Mouse (Mus musculus): ENCODE data around the gene Scarb2. TPM values are rescaled to one million over a fixed set of nuclear protein-coding genes. Genes with fewer than 3 reads are reported as not detected.
A peak's percentile ranks its signal among the peaks of the same experiment; 100 is the strongest.

Scarb2 gene
- total and polyA plus RNA-seq, 3 experiments = 38.5 to 85.9 (median 76.7) TPM

- Histone ChIP-seq H3K79me2 (replicated peaks; ENCODE audit: control insufficient read depth, insufficient read depth, low read length) (peaks cover 3% of the 10 kb centered on the region; the same call in 1 of the 2 replicates), H3K9ac (ENCODE audit: low read depth, low read length) (no peak overlapping the region), H3K27me3 (ENCODE audit: control insufficient read depth, insufficient read depth, low read length) (no peaks in the 10 kb centered on the region), H3K36me3 (ENCODE audit: control insufficient read depth, insufficient read depth, low read length) (peaks cover 6% of the 10 kb centered on the region), H3K4me3 (no peak overlapping the region), H3K27ac (no peak overlapping the region; the same call in 1 of the 2 replicates), H3K4me1 (ENCODE audit: control insufficient read depth, insufficient read depth, low read length) (peaks cover 13% of the 10 kb centered on the region)
- no peak for DNase-seq
- 52% methylated on average over 8 of the region's 8 CpGs for WGBS
- intact Hi-C loops (cut with DNase I) = no loop called here
- no peak for TF ChIP-seq EP300 (IDR thresholded peaks at IDR 0.05; ENCODE audit: insufficient read depth, low read depth, low read length)
- TF ChIP-seq POLR2A (IDR thresholded peaks at IDR 0.05; ENCODE audit: insufficient read depth, low read depth, low read length) = no peak
- TF ChIP-seq CTCF (IDR thresholded peaks at IDR 0.05) = no peak
These were observed 39.4 kb downstream of the Scarb2 start for GRCm38 (mm10) chr5:92467102-92467766.

- Histone ChIP-seq H3K27me3 (ENCODE audit: control insufficient read depth, insufficient read depth, low read length) (no peaks in the 10 kb centered on the region), H3K9ac (ENCODE audit: low read depth, low read length) (no peak overlapping the region), H3K36me3 (ENCODE audit: control insufficient read depth, insufficient read depth, low read length) (peaks cover 6% of the 10 kb centered on the region), H3K79me2 (replicated peaks; ENCODE audit: control insufficient read depth, insufficient read depth, low read length) (0 out of 2 replicates have a peak, but pooled peaks cover 1% of the 10 kb centered on the region), H3K4me1 (ENCODE audit: control insufficient read depth, insufficient read depth, low read length) (peaks cover 13% of the 10 kb centered on the region), H3K27ac (no peak overlapping the region), H3K4me3 (no peak overlapping the region)
- intact Hi-C loops (cut with DNase I) = no loop called here
- WGBS = 77% methylated on average over 5 of the region's 5 CpGs
- TF ChIP-seq EP300 (IDR thresholded peaks at IDR 0.05; ENCODE audit: insufficient read depth, low read depth, low read length) = no peak
- no peak for TF ChIP-seq POLR2A (IDR thresholded peaks at IDR 0.05; ENCODE audit: insufficient read depth, low read depth, low read length)
- no peak for TF ChIP-seq CTCF (IDR thresholded peaks at IDR 0.05)
- no peak for DNase-seq
These were observed 41.1 kb downstream of the Scarb2 start for GRCm38 (mm10) chr5:92465511-92465910.

GRCm38 (mm10) chr5:92461321-92461720 is 45.3 kb downstream of the Scarb2 start:
- intact Hi-C loops (cut with DNase I) = loop anchor here (1.0 to 2.0 kb wide), 3 partner anchors 43 to 195 kb away; no protein-coding TSS in a partner anchor
- 21% methylated on average over 5 of the region's 5 CpGs for WGBS
- Histone ChIP-seq H3K9ac (ENCODE audit: low read depth, low read length) (no peak overlapping the region), H3K79me2 (replicated peaks; ENCODE audit: control insufficient read depth, insufficient read depth, low read length) (0 out of 2 replicates have a peak, but pooled peaks cover 1% of the 10 kb centered on the region), H3K27ac (no peak overlapping the region), H3K4me3 (no peak overlapping the region), H3K27me3 (ENCODE audit: control insufficient read depth, insufficient read depth, low read length) (no peaks in the 10 kb centered on the region), H3K36me3 (ENCODE audit: control insufficient read depth, insufficient read depth, low read length) (peaks cover 5% of the 10 kb centered on the region), H3K4me1 (ENCODE audit: control insufficient read depth, insufficient read depth, low read length) (peaks cover 3% of the 10 kb centered on the region; the same call in 1 of the 2 replicates)
- peak; percentile 65 to 76 for DNase-seq
- TF ChIP-seq POLR2A (IDR thresholded peaks at IDR 0.05; ENCODE audit: insufficient read depth, low read depth, low read length) (no peak), EP300 (IDR thresholded peaks at IDR 0.05; ENCODE audit: insufficient read depth, low read depth, low read length) (peak; percentile 74), CTCF (IDR thresholded peaks at IDR 0.05) (peak; percentile 92)

GRCm38 (mm10) chr5:92458726-92459125 is 47.9 kb downstream of the Scarb2 start:
- H3K4me1 ChIP-seq (ENCODE audit: control insufficient read depth, insufficient read depth, low read length) = no peaks in the 10 kb centered on the region
- H3K36me3 ChIP-seq (ENCODE audit: control insufficient read depth, insufficient read depth, low read length) = no peaks in the 10 kb centered on the region
- no peak overlapping the region for H3K4me3 ChIP-seq
- no peak overlapping the region for H3K27ac ChIP-seq
- no peak overlapping the region for H3K9ac ChIP-seq (ENCODE audit: low read depth, low read length)
- intact Hi-C loops (cut with DNase I) = no loop called here
- no peak for DNase-seq
- TF ChIP-seq EP300 (IDR thresholded peaks at IDR 0.05; ENCODE audit: insufficient read depth, low read depth, low read length) (no peak), CTCF (IDR thresholded peaks at IDR 0.05) (no peak), POLR2A (IDR thresholded peaks at IDR 0.05; ENCODE audit: insufficient read depth, low read depth, low read length) (no peak)
- H3K79me2 ChIP-seq (replicated peaks; ENCODE audit: control insufficient read depth, insufficient read depth, low read length) = no peaks in the 10 kb centered on the region
- no peaks in the 10 kb centered on the region for H3K27me3 ChIP-seq (ENCODE audit: control insufficient read depth, insufficient read depth, low read length)
- WGBS = 80% methylated on average over 5 of the region's 5 CpGs

DNA sequence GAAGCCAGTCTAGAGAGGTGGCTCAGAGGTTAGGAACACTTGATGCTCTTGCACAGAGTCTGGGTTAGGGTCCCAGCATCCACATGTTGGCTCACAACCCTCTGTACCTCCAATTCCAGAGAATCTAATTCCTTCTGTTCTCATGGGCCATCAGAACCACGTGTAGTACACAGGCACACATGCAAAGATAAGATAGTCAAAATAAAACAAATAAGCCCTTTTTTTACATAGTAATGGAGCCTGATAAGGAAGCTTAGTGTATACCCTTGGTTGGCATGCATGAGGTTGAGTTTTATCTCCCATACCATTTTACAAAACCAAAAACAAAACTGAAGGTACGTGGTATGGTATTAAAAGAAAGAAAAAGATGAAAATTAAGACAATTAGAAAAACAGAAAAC is 49.2 kb downstream of the Scarb2 start:
- H3K9ac ChIP-seq (ENCODE audit: low read depth, low read length) = no peak overlapping the region
- no peak for TF ChIP-seq POLR2A (IDR thresholded peaks at IDR 0.05; ENCODE audit: insufficient read depth, low read depth, low read length)
- no peak for TF ChIP-seq EP300 (IDR thresholded peaks at IDR 0.05; ENCODE audit: insufficient read depth, low read depth, low read length)
- no peak for TF ChIP-seq CTCF (IDR thresholded peaks at IDR 0.05)
- no peak for DNase-seq
- no peaks in the 10 kb centered on the region for H3K36me3 ChIP-seq (ENCODE audit: control insufficient read depth, insufficient read depth, low read length)
- 60% methylated on average over 2 of the region's 2 CpGs for WGBS
- H3K79me2 ChIP-seq (replicated peaks; ENCODE audit: control insufficient read depth, insufficient read depth, low read length) = no peaks in the 10 kb centered on the region
- no peaks in the 10 kb centered on the region for H3K27me3 ChIP-seq (ENCODE audit: control insufficient read depth, insufficient read depth, low read length)
- intact Hi-C loops (cut with DNase I) = no loop called here
- no peak overlapping the region for H3K27ac ChIP-seq
- H3K4me1 ChIP-seq (ENCODE audit: control insufficient read depth, insufficient read depth, low read length) = no peaks in the 10 kb centered on the region
- H3K4me3 ChIP-seq = no peak overlapping the region

- Histone ChIP-seq H3K4me3 (no peak overlapping the region), H3K36me3 (ENCODE audit: control insufficient read depth, insufficient read depth, low read length) (no peaks in the 10 kb centered on the region), H3K79me2 (replicated peaks; ENCODE audit: control insufficient read depth, insufficient read depth, low read length) (no peaks in the 10 kb centered on the region), H3K27me3 (ENCODE audit: control insufficient read depth, insufficient read depth, low read length) (no peaks in the 10 kb centered on the region), H3K9ac (ENCODE audit: low read depth, low read length) (no peak overlapping the region), H3K4me1 (ENCODE audit: control insufficient read depth, insufficient read depth, low read length) (no peaks in the 10 kb centered on the region), H3K27ac (no peak overlapping the region)
- intact Hi-C loops (cut with DNase I) = no loop called here
- DNase-seq = no peak
- TF ChIP-seq CTCF (IDR thresholded peaks at IDR 0.05) (no peak), EP300 (IDR thresholded peaks at IDR 0.05; ENCODE audit: insufficient read depth, low read depth, low read length) (no peak), POLR2A (IDR thresholded peaks at IDR 0.05; ENCODE audit: insufficient read depth, low read depth, low read length) (no peak)
- WGBS = 91% methylated on average over 5 of the region's 5 CpGs
These were observed 53.8 kb downstream of the Scarb2 start for GRCm38 (mm10) chr5:92452876-92453275.
